Mouse (Mus musculus): ENCODE measurements around the gene Olfr686. TPM values are rescaled to one million over a fixed set of nuclear protein-coding genes. Genes with fewer than 3 reads are reported as not detected.

Olfr686 gene
- total RNA-seq (2023): not detected in 4 replicates

DNA sequence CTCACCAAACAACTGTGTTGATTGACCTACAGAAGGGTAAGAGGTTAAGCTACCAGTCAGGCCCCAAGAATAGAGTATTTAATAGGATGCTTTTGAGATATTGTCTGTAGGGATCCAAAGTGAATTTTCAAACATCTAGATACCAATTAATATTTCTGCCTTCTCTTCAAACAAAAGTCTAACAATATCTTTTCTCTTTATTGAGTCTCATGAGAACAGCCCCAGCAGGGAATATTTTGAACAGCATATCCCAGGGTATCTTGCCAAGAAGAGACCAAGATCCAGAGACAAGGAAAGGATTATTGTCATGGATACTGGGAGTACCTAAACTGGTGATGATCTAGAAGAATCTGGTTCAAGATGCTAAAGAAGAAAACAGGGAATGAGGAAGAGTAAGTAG, at the start of gene Olfr686:
TSS of gene Olfr686 (minus strand) at position 101 of the 400 bp plus-strand sequence.

DNA sequence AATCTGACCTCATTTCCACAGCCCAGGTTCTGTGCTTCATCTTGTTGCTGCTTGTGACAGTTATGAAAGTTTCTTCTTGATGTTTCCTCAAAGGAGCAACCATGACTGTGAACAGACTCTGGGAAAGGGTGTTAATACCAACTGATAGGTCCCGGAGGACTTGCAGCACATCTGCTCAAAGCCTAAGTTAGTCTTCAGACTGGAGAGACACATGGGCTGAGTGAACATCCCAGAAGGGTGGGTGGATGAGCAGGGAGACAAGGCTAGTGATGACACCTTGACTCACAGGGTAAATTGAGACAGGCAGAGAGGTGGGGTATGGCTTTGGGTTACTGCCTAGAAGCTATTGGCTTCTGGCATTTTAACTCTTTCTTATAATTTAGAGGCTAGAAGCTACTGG, 21.4 kb downstream of the Olfr686 start, which contains the start of gene Olfr685:
TSS of gene Olfr685 (minus strand) at position 101 of the 400 bp plus-strand sequence.

DNA sequence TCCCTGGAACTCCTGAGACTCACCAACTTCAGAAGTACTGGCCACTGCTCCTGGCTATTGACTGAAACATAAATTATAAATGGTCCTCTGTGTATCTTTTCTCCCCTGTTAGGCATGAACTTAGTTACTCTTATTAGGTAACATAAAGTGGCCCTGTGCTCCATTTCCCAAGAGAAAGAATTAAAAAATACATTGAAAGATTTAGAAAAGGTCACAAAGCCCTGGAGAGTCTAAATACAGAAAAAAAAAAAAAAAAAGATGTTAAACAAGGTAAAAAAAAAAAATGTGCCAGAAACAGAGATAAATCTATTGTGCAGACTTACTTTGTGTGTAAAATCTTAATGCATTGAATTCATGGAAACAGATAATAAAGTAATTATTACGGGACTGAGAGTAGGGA, 43.7 kb downstream of the Olfr686 start, which contains the start of gene Olfr684:
TSS of gene Olfr684 (minus strand) at position 101 of the 400 bp plus-strand sequence.

Other genes starting within 250 kb of the Olfr686 start
- gene Olfr670, start 244.9 kb downstream of the Olfr686 start, total RNA-seq (2023): not detected in 4 replicates
- gene Olfr671, start 228.4 kb downstream of the Olfr686 start, total RNA-seq (2023): not detected in 4 replicates
- not detected in 4 replicates for gene Olfr672, start 205.5 kb downstream of the Olfr686 start, total RNA-seq (2023)
- gene Olfr675, start 179.0 kb downstream of the Olfr686 start, total RNA-seq (2023): not detected in 4 replicates
- gene Olfr676, start 174.8 kb downstream of the Olfr686 start, total RNA-seq (2023): not detected in 4 replicates
- not detected in 4 replicates for gene Olfr677, start 156.1 kb downstream of the Olfr686 start, total RNA-seq (2023)
- not detected in 4 replicates for gene Olfr678, start 143.0 kb downstream of the Olfr686 start, total RNA-seq (2023)
- not detected in 4 replicates for gene Olfr679, start 126.3 kb downstream of the Olfr686 start, total RNA-seq (2023)
- not detected in 4 replicates for gene Olfr680-ps1, start 114.7 kb downstream of the Olfr686 start, total RNA-seq (2023)
- not detected in 4 replicates for gene Olfr681, start 90.6 kb downstream of the Olfr686 start, total RNA-seq (2023)
- gene Olfr683, start 60.5 kb downstream of the Olfr686 start, total RNA-seq (2023): not detected in 4 replicates
- not detected in 4 replicates for gene Olfr684, start 43.8 kb downstream of the Olfr686 start, total RNA-seq (2023)
- not detected in 4 replicates for gene Olfr685, start 21.5 kb downstream of the Olfr686 start, total RNA-seq (2023)
- not detected in 4 replicates for gene Olfr688, start 80.6 kb upstream of the Olfr686 start, total RNA-seq (2023)
- gene Olfr689, start 103.7 kb upstream of the Olfr686 start, total RNA-seq (2023): not detected in 4 replicates
- gene Olfr690, start 126.6 kb upstream of the Olfr686 start, total RNA-seq (2023): not detected in 4 replicates
- gene Olfr691, start 134.8 kb upstream of the Olfr686 start, total RNA-seq (2023): not detected in 4 replicates
- gene Olfr692, start 160.7 kb upstream of the Olfr686 start, total RNA-seq (2023): not detected in 4 replicates
- not detected in 4 replicates for gene Gm5901, start 167.6 kb upstream of the Olfr686 start, total RNA-seq (2023)
- 41.6 to 49.6 TPM (median 42.6 TPM) in 4 replicates for gene Fam160a2, start 192.6 kb upstream of the Olfr686 start, total RNA-seq (2023)
- gene Cnga4, start 197.1 kb upstream of the Olfr686 start, total RNA-seq (2023): not detected in 4 replicates
- not detected in 4 replicates for gene Cckbr, start 218.2 kb upstream of the Olfr686 start, total RNA-seq (2023)